Mouse (Mus musculus) cerebellum, adult 11-12 months (tissue): Measurements from ENCODE around the gene Ttn.

Experiments used
- DNase-seq: peaks from one replicate; pipeline ENCODE4 v3.0.0; 2022

The Ttn gene

GRCm38 (mm10) chr2:76695290-76695689, 287.1 kb downstream of the Ttn start:
- no peak for DNase-seq

- no peak for DNase-seq
Measured at GRCm38 (mm10) chr2:76693765-76694164, 288.6 kb downstream of the Ttn start.

- no peak for DNase-seq
Measured at GRCm38 (mm10) chr2:76690436-76691204, 291.7 kb downstream of the Ttn start.

GRCm38 (mm10) chr2:76688162-76688561, 294.2 kb downstream of the Ttn start:
- no peak for DNase-seq

GRCm38 (mm10) chr2:76687608-76688007, 294.7 kb downstream of the Ttn start:
- no peak for DNase-seq

- no peak for DNase-seq
Measured at GRCm38 (mm10) chr2:76686986-76687385, 295.4 kb downstream of the Ttn start.

- DNase-seq = no peak
Measured at GRCm38 (mm10) chr2:76682301-76682700, 300.0 kb downstream of the Ttn start.

GRCm38 (mm10) chr2:76676401-76677226, 305.7 kb downstream of the Ttn start:
- DNase-seq = no peak

- no peak for DNase-seq
Measured at GRCm38 (mm10) chr2:76675949-76676348, 306.4 kb downstream of the Ttn start.

- DNase-seq = peak; percentile 46
Measured at GRCm38 (mm10) chr2:76675451-76675850, 306.9 kb downstream of the Ttn start.

GRCm38 (mm10) chr2:76674725-76675427, 307.5 kb downstream of the Ttn start, which contains the start of gene Plekha3:
Gene Plekha3, plus strand, starts transcription at chr2:76675281.
- peak; percentile 86 for DNase-seq

GRCm38 (mm10) chr2:76673472-76674081, 308.8 kb downstream of the Ttn start:
- DNase-seq = peak; percentile 31

GRCm38 (mm10) chr2:76672966-76673392, 309.4 kb downstream of the Ttn start, which contains the start of gene Fkbp7:
Gene Fkbp7, minus strand, starts transcription at chr2:76673116.
- peak; percentile 94 for DNase-seq

GRCm38 (mm10) chr2:76672134-76672745, 310.1 kb downstream of the Ttn start:
- DNase-seq = no peak

GRCm38 (mm10) chr2:76671641-76672040, 310.7 kb downstream of the Ttn start:
- DNase-seq = no peak

GRCm38 (mm10) chr2:76667200-76667599, 315.1 kb downstream of the Ttn start:
- no peak for DNase-seq

GRCm38 (mm10) chr2:76665531-76665930, 316.8 kb downstream of the Ttn start:
- no peak for DNase-seq

GRCm38 (mm10) chr2:76659419-76659818, 322.9 kb downstream of the Ttn start:
- no peak for DNase-seq

GRCm38 (mm10) chr2:76658551-76658950, 323.8 kb downstream of the Ttn start:
- DNase-seq = no peak

GRCm38 (mm10) chr2:76655982-76656381, 326.4 kb downstream of the Ttn start:
- no peak for DNase-seq

- DNase-seq = no peak
Measured at GRCm38 (mm10) chr2:76655444-76655843, 326.9 kb downstream of the Ttn start.

GRCm38 (mm10) chr2:76654646-76655045, 327.7 kb downstream of the Ttn start:
- DNase-seq = no peak
